Mouse (Mus musculus): ENCODE results near the gene Specc1.

Gene Specc1

GRCm38 (mm10) chr11:62090321-62090720 is 133.8 kb downstream of the Specc1 start:
- no peak for DNase-seq (ENCODE audit: low spot score in 2 of 2)

GRCm38 (mm10) chr11:62103380-62103911 is 146.9 kb downstream of the Specc1 start:
- DNase-seq (ENCODE audit: low spot score in 2 of 2) = no peak

- no peak for DNase-seq (ENCODE audit: low spot score in 2 of 2)
These were observed 149.9 kb downstream of the Specc1 start for GRCm38 (mm10) chr11:62106401-62106871.

GRCm38 (mm10) chr11:62107272-62107836 is 150.8 kb downstream of the Specc1 start:
- no peak for DNase-seq (ENCODE audit: low spot score in 2 of 2)

- no peak for DNase-seq (ENCODE audit: low spot score in 2 of 2)
These were observed 162.0 kb downstream of the Specc1 start for GRCm38 (mm10) chr11:62118561-62118960.

GRCm38 (mm10) chr11:62119871-62120270 is 163.3 kb downstream of the Specc1 start:
- no peak for DNase-seq (ENCODE audit: low spot score in 2 of 2)

GRCm38 (mm10) chr11:62121365-62121764 is 164.8 kb downstream of the Specc1 start:
- no peak for DNase-seq (ENCODE audit: low spot score in 2 of 2)

- peak; percentile 82 to 87 for DNase-seq (ENCODE audit: low spot score in 2 of 2)
These were observed 171.1 kb downstream of the Specc1 start for GRCm38 (mm10) chr11:62127692-62128091.

- no peak for DNase-seq (ENCODE audit: low spot score in 2 of 2)
These were observed 171.6 kb downstream of the Specc1 start for GRCm38 (mm10) chr11:62128197-62128596.

- no peak for DNase-seq (ENCODE audit: low spot score in 2 of 2)
These were observed 173.6 kb downstream of the Specc1 start for GRCm38 (mm10) chr11:62130191-62130590.

GRCm38 (mm10) chr11:62130685-62131295 is 174.2 kb downstream of the Specc1 start:
- no peak for DNase-seq (ENCODE audit: low spot score in 2 of 2)

GRCm38 (mm10) chr11:62131601-62132000 is 175.0 kb downstream of the Specc1 start:
- DNase-seq (ENCODE audit: low spot score in 2 of 2) = no peak

GRCm38 (mm10) chr11:62134191-62134590 is 177.6 kb downstream of the Specc1 start:
- DNase-seq (ENCODE audit: low spot score in 2 of 2) = no peak

- peak in 1 of 2 experiments; percentile 3 for DNase-seq (ENCODE audit: low spot score in 2 of 2)
These were observed 188.9 kb downstream of the Specc1 start for GRCm38 (mm10) chr11:62145216-62146110.

- no peak for DNase-seq (ENCODE audit: low spot score in 2 of 2)
These were observed 190.1 kb downstream of the Specc1 start for GRCm38 (mm10) chr11:62146661-62147060.

- no peak for DNase-seq (ENCODE audit: low spot score in 2 of 2)
These were observed 191.5 kb downstream of the Specc1 start for GRCm38 (mm10) chr11:62148026-62148425.

- DNase-seq (ENCODE audit: low spot score in 2 of 2) = no peak
These were observed 191.9 kb downstream of the Specc1 start for GRCm38 (mm10) chr11:62148449-62148848.

GRCm38 (mm10) chr11:62153057-62153456 is 196.5 kb downstream of the Specc1 start:
- DNase-seq (ENCODE audit: low spot score in 2 of 2) = no peak

GRCm38 (mm10) chr11:62159803-62160202 is 203.2 kb downstream of the Specc1 start:
- DNase-seq (ENCODE audit: low spot score in 2 of 2) = no peak

GRCm38 (mm10) chr11:62161450-62161849 is 204.9 kb downstream of the Specc1 start:
- DNase-seq (ENCODE audit: low spot score in 2 of 2) = no peak

GRCm38 (mm10) chr11:62164357-62164756 is 207.8 kb downstream of the Specc1 start:
- no peak for DNase-seq (ENCODE audit: low spot score in 2 of 2)

- no peak for DNase-seq (ENCODE audit: low spot score in 2 of 2)
These were observed 209.9 kb downstream of the Specc1 start for GRCm38 (mm10) chr11:62166503-62166902.

All from urinary bladder, postnatal 36 days (tissue).